Mouse (Mus musculus) induced T-regulatory cell, adult 2 months (primary cell): ENCODE data around the gene Fen1.
"Not testable (repeated sequence)": the region's sequence is repeated elsewhere in the genome, so short reads cannot be mapped to it uniquely, and the experiment has no call there.

Experiments
- DNase-seq: peaks from one replicate; pipeline ENCODE4 v3.0.0-alpha.2; 2012; ENCODE audit warnings: low read depth

Gene Fen1

DNA sequence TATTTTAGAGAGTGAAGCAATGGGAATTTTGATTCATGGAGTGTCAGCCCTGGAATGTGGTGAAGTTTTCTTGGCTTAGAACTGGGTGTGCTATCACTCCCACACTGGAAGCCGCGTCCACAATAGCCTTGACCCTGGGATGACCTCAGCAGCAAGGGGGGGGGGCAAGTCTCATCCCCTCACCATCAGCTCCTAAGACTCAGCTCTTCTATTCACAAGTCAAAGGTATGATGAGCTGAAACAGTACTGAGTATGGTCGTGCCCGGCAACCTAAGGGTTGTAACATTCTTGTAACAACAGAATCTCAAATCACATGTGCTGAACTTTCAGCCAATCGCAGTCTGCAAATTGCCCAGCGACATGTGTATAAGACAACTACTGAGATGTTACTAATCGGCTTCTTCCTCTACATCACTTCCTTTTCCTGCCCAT lies 27.0 kb downstream of the Fen1 start:
- DNase-seq, result no peak

DNA sequence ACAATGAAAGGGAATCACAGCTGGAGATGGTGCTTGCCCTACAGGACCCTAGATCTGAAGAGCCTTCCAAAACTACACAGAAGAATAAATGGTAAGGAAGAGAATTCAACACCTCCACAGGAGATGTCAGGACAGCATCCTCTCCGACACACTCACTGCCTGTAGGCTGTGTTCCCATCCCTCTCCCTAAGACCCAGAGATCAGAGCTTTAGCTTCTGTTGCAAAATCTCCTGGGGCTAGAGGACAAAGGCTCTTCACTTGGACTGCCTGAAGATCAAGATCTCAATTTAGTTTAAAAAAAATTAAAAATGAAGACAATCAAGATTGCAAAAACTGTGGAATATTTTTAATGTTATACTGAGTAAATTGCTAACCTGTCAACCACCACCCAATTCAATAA lies 27.5 kb downstream of the Fen1 start:
- no peak for DNase-seq

DNA sequence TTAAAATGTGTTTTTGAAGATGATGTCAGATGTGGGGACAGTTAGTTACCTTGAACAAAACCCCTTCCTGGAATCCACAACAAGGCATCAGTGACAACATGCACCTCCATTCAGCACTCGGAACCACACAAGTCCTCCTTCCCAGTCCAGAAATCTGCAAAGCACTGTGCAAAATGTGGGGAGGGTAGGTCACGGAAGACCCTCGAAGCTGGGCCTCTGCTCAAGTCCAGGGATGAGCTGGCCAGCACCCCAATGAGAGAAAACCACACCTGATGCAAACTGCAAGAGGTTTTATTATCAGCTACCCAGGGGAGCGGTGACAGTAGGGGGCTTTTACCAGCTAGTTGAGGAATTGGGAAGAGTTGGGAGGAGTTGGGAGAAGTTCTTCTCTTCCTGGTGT lies 29.0 kb downstream of the Fen1 start:
- DNase-seq, result no peak

DNA sequence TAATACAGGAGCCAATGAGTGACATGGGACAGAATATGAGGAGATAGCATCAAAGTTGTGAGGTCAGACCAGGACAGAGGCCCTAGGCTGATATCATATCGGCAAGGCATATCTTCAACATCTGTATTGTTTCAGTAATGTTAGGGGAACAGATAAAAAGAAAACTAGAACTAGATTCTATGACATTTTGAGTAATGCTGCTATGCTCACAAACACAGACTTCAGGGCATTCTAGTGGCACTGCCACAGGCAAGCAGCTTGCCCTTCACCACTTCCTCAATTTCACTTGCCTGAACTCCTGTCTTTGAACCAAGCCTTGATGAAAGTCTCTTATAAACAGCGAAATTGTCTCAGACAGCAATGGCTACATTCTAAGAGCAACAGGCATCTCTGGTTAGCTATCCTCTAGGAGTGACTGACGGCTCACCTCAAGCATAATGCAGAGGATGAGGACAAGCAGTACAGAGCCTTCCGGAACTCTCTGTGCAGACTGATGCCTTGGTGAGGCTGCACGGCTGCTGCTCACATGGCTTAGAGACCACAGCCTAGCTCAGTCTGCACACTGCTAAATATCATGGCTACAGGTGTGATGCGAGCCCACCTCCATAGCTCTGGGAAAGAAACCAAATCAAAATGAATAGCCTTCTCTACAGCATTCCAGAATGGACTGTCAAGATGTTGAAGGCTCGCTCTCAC lies 30.0 kb downstream of the Fen1 start:
- DNase-seq, result no peak

DNA sequence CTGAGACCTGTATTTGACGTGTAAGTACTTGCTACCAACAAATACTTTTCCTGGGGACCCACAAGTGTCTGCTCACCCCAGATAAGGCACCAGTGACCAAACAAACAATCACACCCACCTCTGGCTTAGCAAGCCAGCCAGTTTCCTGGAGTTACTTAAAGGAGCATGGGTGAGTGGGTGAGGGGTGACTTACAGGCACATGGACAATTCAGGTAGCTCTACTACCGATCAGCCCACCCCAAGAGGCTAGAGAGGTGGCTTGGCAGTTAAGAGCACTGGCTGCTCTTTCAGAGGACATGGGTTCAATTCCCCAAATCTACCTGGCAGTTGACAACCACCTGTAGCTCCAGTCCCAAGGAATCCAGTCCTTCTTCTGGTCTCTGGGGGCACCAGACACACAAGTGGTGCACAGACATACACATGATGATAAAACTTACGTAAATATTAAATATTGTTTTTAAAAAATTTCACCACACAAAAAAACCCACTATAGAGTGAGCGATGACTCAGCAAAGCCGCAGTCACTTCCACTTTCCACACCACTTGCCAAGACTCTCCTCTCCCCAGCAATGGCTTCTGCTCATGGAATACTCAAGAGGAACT lies 30.8 kb downstream of the Fen1 start:
- DNase-seq, result peak; percentile 44

DNA sequence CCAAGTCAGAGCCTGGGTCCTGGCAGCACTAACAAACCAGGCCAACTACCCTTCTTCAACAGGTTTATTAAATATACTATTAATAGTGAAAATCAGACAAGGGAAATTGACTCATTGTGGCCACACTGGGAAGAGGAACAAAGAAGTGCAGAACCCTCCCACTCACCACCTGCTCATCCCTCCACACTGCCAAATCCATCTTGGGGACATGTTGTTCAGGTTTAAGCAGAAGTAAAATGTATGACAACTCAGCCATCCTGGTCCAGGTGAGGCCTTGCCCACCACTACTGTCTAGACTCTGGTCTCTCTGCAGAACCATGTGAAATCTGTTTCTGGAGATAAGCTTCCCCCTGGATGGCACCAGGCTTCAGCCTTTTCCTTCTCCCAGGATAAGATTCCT lies 32.1 kb downstream of the Fen1 start:
- no peak for DNase-seq

DNA sequence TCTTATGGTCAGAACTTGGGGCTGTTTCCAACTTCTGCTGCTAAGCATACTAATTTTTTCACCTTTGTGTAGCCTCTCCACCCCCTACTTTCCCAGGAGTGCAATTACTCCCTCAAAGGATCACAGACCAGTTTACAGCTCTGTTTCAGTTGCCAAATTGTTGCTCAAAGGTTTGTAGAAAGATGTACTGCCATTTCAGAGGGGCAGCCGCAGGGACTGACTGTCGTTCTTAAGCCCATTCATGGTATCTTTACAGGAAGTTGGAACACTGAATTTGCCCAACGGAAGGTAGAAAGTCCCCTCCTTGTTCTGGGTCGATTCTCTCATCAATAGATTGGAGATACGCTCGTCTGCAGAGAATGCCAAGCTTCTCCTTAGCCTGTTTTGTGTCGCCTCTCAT lies 32.6 kb downstream of the Fen1 start:
- DNase-seq, result no peak

DNA sequence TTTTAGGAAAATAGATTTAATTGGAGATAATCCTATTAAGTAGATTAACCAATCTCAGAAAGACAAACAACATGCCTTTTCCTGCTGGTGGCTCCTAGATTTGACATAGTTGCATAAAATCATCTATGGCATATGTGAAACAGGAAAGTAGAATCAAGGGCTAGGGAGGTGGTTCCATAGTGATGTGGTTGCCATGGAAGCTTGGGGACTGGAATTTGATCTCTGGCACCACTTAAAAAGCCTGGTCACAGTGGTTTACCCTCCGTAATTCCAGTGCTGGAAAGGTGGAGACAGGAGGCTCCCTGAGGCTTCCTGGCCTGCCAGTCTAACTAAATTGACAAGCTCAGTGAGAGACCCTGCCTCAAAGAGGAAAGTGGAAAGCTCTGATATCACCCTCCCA lies 33.5 kb downstream of the Fen1 start:
- no peak for DNase-seq

DNA sequence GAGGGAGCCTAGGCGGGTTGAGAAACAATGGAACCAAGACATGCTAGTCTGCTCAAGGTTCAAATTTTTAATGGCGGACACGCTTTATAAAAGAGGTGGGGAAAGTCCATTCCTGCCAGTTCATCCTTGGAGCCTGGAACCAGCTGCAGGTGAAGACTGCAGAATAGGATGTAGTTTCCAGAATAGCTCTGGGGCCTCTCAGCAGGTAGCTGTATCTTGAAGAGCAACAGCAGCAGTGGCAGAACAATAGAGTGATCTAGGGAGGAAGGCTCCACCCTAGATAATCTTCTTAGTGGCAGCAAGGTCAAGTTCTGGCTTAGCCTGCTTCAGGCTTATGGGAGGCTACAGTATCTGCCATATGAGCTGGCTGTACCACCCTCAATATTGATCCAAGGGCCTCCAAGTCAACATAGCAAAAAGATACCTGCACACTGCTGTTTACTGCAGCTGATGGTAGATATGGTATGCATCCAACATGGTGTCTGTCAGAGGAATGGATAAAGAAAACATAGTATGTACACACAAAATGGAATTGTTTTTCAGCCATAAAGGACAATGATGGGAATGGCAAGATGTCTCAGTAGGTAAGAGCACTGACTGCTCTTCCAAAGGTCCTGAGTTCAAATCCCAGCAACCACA lies 34.2 kb downstream of the Fen1 start:
- DNase-seq, result not testable (repeated sequence)

DNA sequence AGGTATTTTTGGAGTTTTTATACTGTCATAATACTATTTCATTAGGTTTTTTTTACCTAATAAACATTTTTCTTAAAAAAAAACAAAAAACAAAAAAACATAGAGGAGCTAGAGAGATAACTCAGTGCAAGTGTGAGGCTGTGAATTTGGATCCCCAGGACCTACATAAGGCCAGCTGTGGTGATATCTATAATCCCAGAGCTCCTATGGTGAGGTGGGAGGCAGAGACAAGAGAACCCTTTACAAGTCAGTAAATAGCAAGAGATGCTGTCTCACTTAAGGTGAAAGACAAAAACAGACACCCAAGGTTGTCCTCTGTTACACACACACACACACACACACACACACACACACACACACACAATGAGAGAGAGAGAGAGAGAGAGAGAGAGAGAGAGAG lies 34.8 kb downstream of the Fen1 start:
- no peak for DNase-seq

DNA sequence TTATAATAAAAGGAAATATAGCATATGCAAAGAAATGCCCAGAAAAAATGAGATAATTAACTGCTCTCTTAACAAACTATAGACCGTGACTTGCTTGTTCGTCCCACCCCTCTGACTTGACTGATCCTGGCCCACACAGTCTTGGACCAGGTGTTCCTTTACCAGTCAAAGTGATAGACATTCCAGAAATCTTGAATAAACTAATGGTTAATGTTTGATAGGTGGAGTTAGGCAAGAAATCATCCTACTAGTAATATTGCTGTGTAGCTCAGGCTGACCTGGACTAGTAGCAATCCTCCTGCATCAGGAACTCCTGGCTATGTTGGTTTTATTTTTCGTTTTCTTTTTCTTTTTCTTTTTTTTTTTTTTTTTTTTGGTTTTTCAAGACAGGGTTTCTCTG lies 35.5 kb downstream of the Fen1 start:
- DNase-seq, result no peak

DNA sequence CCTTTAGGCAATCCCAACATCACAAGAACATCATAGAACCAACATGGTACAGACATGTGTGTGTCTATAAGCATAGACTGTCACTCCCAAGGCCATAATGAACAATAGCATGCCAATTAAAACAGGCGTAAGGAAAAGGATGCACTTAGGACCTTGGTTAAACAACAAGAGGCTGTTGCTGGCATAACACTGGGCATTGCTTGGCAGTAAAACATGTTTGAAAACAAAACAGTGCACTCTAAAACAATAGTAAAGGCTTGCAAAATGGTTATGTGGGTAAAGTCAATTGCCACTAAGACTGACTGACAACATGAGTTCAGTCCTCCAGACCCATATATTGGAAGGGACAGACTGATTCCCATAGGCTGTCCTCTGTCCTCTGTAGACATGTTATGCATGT lies 36.0 kb downstream of the Fen1 start:
- no peak for DNase-seq

DNA sequence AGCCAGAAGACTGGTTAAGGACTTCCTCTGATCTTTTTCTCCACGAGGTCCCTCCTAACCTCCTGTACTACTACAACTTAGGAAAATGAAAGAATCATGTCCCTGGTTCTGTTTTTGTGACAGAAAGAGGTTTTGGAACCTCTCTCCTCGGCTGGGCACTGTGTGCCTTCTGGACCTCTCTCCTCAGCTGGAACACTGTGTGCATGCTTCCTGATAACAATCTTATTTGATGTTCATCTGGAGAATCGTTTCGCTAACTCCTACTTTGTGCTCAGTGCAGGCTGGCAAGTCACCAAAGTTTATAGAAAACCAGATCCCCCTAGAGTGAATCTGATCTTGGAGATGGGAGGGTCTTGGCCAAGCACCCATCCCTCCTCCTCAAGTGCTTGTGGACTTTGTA lies 36.9 kb downstream of the Fen1 start:
- DNase-seq, result no peak

DNA sequence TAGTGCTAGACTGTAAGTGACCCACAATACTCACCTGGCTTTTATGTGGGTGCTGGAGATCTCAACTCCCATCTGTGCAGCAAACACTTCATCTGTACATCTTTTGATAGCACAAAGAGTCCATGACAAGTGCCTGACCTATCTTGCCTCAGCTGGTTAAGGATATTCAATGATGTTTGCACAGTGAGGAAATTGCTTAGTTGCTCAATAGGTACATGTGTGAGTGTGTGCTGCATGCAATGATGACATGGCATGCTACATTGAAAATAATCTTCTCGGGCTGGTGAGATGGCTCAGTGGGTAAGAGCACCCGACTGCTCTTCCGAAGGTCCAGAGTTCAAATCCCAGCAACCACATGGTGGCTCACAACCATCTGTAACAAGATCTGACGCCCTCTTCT lies 38.0 kb downstream of the Fen1 start:
- DNase-seq, result not testable (repeated sequence)

DNA sequence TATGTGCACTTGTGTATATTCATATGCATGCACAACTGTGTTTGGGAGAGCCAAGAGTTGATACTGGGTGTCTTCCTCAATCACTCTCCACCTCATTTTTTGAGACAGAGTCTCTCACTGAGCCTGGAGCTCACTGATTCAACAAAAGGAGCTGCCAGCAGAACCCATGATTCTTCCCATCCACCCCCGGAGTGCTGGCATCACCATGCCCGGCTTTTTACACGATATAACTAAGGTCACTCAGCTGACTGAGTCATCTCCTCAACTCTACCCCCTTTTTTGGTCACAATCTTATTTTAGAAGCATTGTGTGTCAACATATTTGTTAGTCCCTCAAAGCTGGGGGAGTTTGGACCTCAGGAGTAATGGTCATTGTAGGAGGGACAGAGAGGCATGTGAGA lies 40.1 kb downstream of the Fen1 start:
- DNase-seq, result no peak

DNA sequence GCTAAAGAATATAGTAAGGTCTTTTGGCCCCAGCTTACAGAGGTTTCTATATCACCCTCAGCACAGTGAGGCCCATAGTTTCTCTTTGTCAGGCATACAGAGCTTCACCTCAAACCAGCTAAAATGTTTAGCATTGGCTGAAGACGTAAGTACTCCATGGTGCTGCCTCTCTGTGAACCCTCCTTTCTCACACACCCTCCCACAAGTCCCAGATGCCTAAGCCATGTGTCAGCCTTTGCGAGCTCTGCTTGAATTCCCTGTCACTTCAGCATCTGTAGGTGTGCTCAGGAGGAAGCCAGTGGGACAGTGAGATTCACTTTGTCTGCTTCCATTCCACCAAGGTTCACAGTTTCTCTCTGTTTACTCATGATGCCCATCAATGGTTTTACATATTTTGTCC lies 46.2 kb downstream of the Fen1 start:
- DNase-seq, result no peak

DNA sequence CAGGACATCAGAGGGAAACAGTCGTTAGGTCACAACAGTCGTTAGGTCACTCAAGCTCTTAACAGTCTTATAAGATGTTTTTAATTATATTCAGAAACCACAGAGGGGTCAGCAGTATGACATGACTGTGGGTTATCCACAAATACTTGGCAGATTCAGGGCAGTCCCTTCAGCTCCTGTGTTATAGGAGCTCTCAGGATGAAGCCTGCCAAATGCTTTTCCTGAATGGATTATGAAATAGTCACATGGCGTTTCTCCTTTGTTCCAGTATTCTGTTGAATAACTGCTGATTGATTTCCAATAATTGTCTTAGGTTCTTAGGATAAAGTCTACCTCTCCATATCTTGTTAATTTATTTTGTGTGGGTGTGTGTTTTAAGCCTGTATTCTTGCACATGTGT lies 54.8 kb downstream of the Fen1 start:
- no peak for DNase-seq
